In the genomic region with DNA sequence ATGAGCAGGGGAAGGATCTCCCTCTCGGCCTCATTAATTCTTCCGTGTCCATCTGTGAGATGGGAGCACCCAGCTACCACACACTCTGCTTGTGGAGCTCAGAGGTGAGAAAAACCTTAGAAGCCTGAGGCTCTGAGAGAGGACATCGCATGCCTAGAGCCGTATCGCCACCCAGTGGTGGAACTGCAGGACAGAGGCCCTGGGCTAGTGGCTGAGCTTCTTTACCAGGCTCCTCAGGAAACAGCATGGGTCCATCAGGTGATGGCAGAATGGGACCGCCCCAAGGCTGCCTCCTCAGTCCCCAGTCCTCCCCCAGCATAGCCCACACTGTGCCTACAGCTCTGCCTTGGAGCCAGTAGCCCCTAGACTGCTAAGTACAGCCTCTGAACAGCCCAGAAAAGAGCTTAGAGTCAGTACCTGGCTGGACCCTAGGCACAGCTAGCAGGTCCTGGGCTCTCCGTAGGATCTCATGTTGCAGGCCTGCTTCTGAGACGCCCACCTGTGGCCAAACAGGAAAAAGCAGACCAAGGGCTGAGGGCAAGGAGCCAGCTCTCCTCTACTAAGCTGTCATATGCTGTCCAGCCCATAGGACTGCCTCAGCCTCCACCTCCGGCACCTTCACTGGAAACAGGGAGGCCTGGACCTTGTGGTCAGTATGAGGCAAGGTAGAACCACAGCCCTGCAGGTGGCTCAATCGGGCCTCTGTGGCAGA, we compare ENCODE assay signal across 9 mouse cellular contexts. TPM values are rescaled to one million over a fixed set of nuclear protein-coding genes. Genes with fewer than 3 reads are reported as not detected.
DNase-seq lines count a peak whose midpoint lies in the region; ATAC-seq and TF ChIP-seq lines count a peak whose summit lies in the region.
"Had no signal": no experiment of that assay in that cellular context is flagged by ENCODE, and none has a peak within 500 bp of the region (broad histone marks: within the 10 kb centered on the region; RNA-seq: fewer than 3 reads in every experiment).

No protein-coding gene starts in this region.

- H3K4me2 ChIP-seq in limb, embryonic 12.5 days: no peak overlapping the region
- H3K4me2 ChIP-seq in midbrain, embryonic 15.5 days: no peak overlapping the region
- no peak overlapping the region for H3K4me2 ChIP-seq in stomach, embryonic 14.5 days (replicated peaks; ENCODE audit: low read depth, low read length)

- no peak overlapping the region for H3K27ac ChIP-seq in kidney, adult 2 months (ENCODE audit: insufficient read depth, low read depth, low read length)
- peak overlapping the region; percentile 29; the same call in 1 of the 2 replicates for H3K27ac ChIP-seq in limb, embryonic 12.5 days
- no peak overlapping the region for H3K27ac ChIP-seq in midbrain, embryonic 15.5 days
- no peak overlapping the region for H3K27ac ChIP-seq in stomach, embryonic 14.5 days (ENCODE audit: low read length)

- H3K9me3 ChIP-seq in limb, embryonic 12.5 days: no peaks in the 10 kb centered on the region
- no peaks in the 10 kb centered on the region for H3K9me3 ChIP-seq in midbrain, embryonic 15.5 days
- H3K9me3 ChIP-seq in stomach, embryonic 14.5 days (ENCODE audit: control insufficient read depth, low read depth, low read length): no peaks in the 10 kb centered on the region
- H3K9me3 ChIP-seq: G1E had no signal

- WGBS in kidney, adult 2 months: 46% methylated on average over 10 of the region's 10 CpGs
- WGBS in limb, embryonic 12.5 days: 29% methylated on average over 10 of the region's 10 CpGs
- 32% methylated on average over 10 of the region's 10 CpGs for WGBS in midbrain, embryonic 15.5 days
- 31% methylated on average over 10 of the region's 10 CpGs for WGBS in stomach, embryonic 14.5 days

- no peaks in the 10 kb centered on the region for H3K27me3 ChIP-seq in kidney, adult 2 months (replicated peaks; ENCODE audit: control insufficient read depth, insufficient read depth, low read length)
- no peaks in the 10 kb centered on the region for H3K27me3 ChIP-seq in limb, embryonic 12.5 days
- H3K27me3 ChIP-seq in midbrain, embryonic 15.5 days (replicated peaks): no peaks in the 10 kb centered on the region
- no peaks in the 10 kb centered on the region for H3K27me3 ChIP-seq in stomach, embryonic 14.5 days (ENCODE audit: control insufficient read depth, insufficient read depth, low read length)

- H3K9ac ChIP-seq in limb, embryonic 12.5 days (replicated peaks): 0 out of 2 replicates have a peak overlapping the region, but pooled peaks have one; percentile 3
- H3K9ac ChIP-seq in midbrain, embryonic 15.5 days: no peak overlapping the region
- H3K9ac ChIP-seq in stomach, embryonic 14.5 days (replicated peaks; ENCODE audit: low read depth, low read length): no peak overlapping the region

- peak; percentile 88 for TF ChIP-seq CTCF in kidney, adult 2 months (conservative IDR thresholded peaks at IDR 0.05; ENCODE audit: insufficient read depth, insufficient read length, low read depth, low read length)

- peak; percentile 43; the same call in 1 of the 2 replicates for ATAC-seq in limb, embryonic 12.5 days (ENCODE audit: insufficient number of reproducible peaks, insufficient read depth, low FRiP score, low TSS enrichment, low read depth)
- ATAC-seq in midbrain, embryonic 15.5 days (replicated peaks): peak; percentile 66
- ATAC-seq in stomach, embryonic 14.5 days (ENCODE audit: insufficient number of reproducible peaks, insufficient read depth, low FRiP score, low read depth): peak; percentile 56; the same call in 1 of the 2 replicates

- no peak overlapping the region for H3K4me3 ChIP-seq in kidney, adult 2 months (ENCODE audit: insufficient read depth, low read depth, low read length)
- no peak overlapping the region for H3K4me3 ChIP-seq in limb, embryonic 12.5 days (replicated peaks)
- no peak overlapping the region for H3K4me3 ChIP-seq in midbrain, embryonic 15.5 days
- no peak overlapping the region for H3K4me3 ChIP-seq in stomach, embryonic 14.5 days (ENCODE audit: low read depth, low read length)

- DNase-seq in adrenal gland, adult (ENCODE audit: inconsistent age in 2 of 2, low spot score in 1 of 2): peak; percentile 69 to 82
- DNase-seq in adrenal gland, adult 8-10 months: no peak
- DNase-seq in embryo, embryonic 11 days: peak; percentile 80
- peak; percentile 76 to 83 for DNase-seq in heart, adult 18-20 months
- peak; percentile 68 for DNase-seq in kidney, adult 2 months

- H3K4me1 ChIP-seq in kidney, adult 2 months (ENCODE audit: control insufficient read depth, insufficient read depth, low read length): no peaks in the 10 kb centered on the region
- 0 out of 2 replicates have a peak, but pooled peaks cover 4% of the 10 kb centered on the region for H3K4me1 ChIP-seq in limb, embryonic 12.5 days (replicated peaks)
- H3K4me1 ChIP-seq in midbrain, embryonic 15.5 days: 0 out of 2 replicates have a peak, but pooled peaks cover 4% of the 10 kb centered on the region
- peaks cover 4% of the 10 kb centered on the region; the same call in 1 of the 2 replicates for H3K4me1 ChIP-seq in stomach, embryonic 14.5 days (ENCODE audit: control insufficient read depth, insufficient read depth, low read length)

- no peaks in the 10 kb centered on the region for H3K36me3 ChIP-seq in kidney, adult 2 months (ENCODE audit: control insufficient read depth, insufficient read depth, low read length)
- peaks cover 53% of the 10 kb centered on the region for H3K36me3 ChIP-seq in limb, embryonic 12.5 days
- H3K36me3 ChIP-seq in midbrain, embryonic 15.5 days (replicated peaks): peaks cover 20% of the 10 kb centered on the region; the same call in 1 of the 2 replicates
- peaks cover 24% of the 10 kb centered on the region for H3K36me3 ChIP-seq in stomach, embryonic 14.5 days (ENCODE audit: control insufficient read depth, insufficient read depth, low read length)

- TF ChIP-seq POLR2A in kidney, adult 2 months (IDR thresholded peaks at IDR 0.05; ENCODE audit: low read depth, low read length): no peak

RNA-seq across cellular contexts. Expression of gene Rpl12, which starts 33.0 kb away (rescaled TPM):
- 100 to 1,000 TPM; 137 to 206 (median 196) TPM for total RNA-seq in adrenal gland, adult 8-10 months (2022)
- total RNA-seq in heart, adult 18-20 months (2021): 10 to 100 TPM; 66.0 to 72.2 TPM
- 166 and 270 TPM in 2 replicates for polyA plus RNA-seq in kidney, adult 2 months (2012; rRNA removed)
- 184 and 185 TPM in 2 replicates for polyA plus RNA-seq in limb, embryonic 12.5 days (2016; fragmentation: Nextera tagmentation; extraction: Ambion mirVana)
- polyA plus RNA-seq in midbrain, embryonic 15.5 days (2015; fragmentation: Nextera tagmentation; extraction: Ambion mirVana): 82.5 and 85.8 TPM in 2 replicates
- 232 and 269 TPM in 2 replicates for polyA plus RNA-seq in stomach, embryonic 14.5 days (2014; fragmentation: Nextera tagmentation; extraction: Ambion mirVana)

RNA-seq across cellular contexts. Expression of gene Lrsam1, which starts 33.0 kb away (rescaled TPM):
- 10 to 100 TPM; 23.3 to 38.9 (median 28.5) TPM for total RNA-seq in adrenal gland, adult 8-10 months (2022)
- 10 to 100 TPM; 15.1 to 15.9 TPM for total RNA-seq in heart, adult 18-20 months (2021)
- 12.0 and 15.5 TPM in 2 replicates for polyA plus RNA-seq in kidney, adult 2 months (2012; rRNA removed)
- polyA plus RNA-seq in limb, embryonic 12.5 days (2016; fragmentation: Nextera tagmentation; extraction: Ambion mirVana): 10.4 and 11.8 TPM in 2 replicates
- polyA plus RNA-seq in midbrain, embryonic 15.5 days (2015; fragmentation: Nextera tagmentation; extraction: Ambion mirVana): 22.8 and 24.2 TPM in 2 replicates
- 7.8 and 8.8 TPM in 2 replicates for polyA plus RNA-seq in stomach, embryonic 14.5 days (2014; fragmentation: Nextera tagmentation; extraction: Ambion mirVana)

RNA-seq across cellular contexts. Expression of gene Fam129b, which starts 52.5 kb away (rescaled TPM):
- 10 to 100 TPM; 18.7 to 35.3 (median 29.3) TPM for total RNA-seq in adrenal gland, adult 8-10 months (2022)
- total RNA-seq in heart, adult 18-20 months (2021): 10 to 100 TPM; 20.4 to 25.0 TPM
- polyA plus RNA-seq in kidney, adult 2 months (2012; rRNA removed): 32.3 and 33.4 TPM in 2 replicates
- 48.0 and 48.1 TPM in 2 replicates for polyA plus RNA-seq in limb, embryonic 12.5 days (2016; fragmentation: Nextera tagmentation; extraction: Ambion mirVana)
- 29.7 and 31.3 TPM in 2 replicates for polyA plus RNA-seq in midbrain, embryonic 15.5 days (2015; fragmentation: Nextera tagmentation; extraction: Ambion mirVana)
- polyA plus RNA-seq in stomach, embryonic 14.5 days (2014; fragmentation: Nextera tagmentation; extraction: Ambion mirVana): 31.9 and 34.7 TPM in 2 replicates

RNA-seq across cellular contexts. Expression of gene Slc2a8, which starts 53.5 kb away (rescaled TPM):
- total RNA-seq in adrenal gland, adult 8-10 months (2022): 10 to 100 TPM; 19.8 to 28.5 (median 24.4) TPM
- total RNA-seq in heart, adult 18-20 months (2021): 10 to 100 TPM; 15.0 to 17.3 TPM
- polyA plus RNA-seq in kidney, adult 2 months (2012; rRNA removed): 51.1 and 51.9 TPM in 2 replicates
- polyA plus RNA-seq in limb, embryonic 12.5 days (2016; fragmentation: Nextera tagmentation; extraction: Ambion mirVana): 25.4 and 25.7 TPM in 2 replicates
- polyA plus RNA-seq in midbrain, embryonic 15.5 days (2015; fragmentation: Nextera tagmentation; extraction: Ambion mirVana): 22.4 and 24.5 TPM in 2 replicates
- 12.1 and 14.0 TPM in 2 replicates for polyA plus RNA-seq in stomach, embryonic 14.5 days (2014; fragmentation: Nextera tagmentation; extraction: Ambion mirVana)
